Mouse (Mus musculus): Measurements from ENCODE around the gene Rimklb.

The Rimklb gene

GRCm38 (mm10) chr6:122435270-122435669 lies 63.3 kb downstream of the Rimklb start:
- in situ Hi-C loops (cut with MseI, MboI) = loop anchor here in 1 of 2 experiments (25.0 kb wide), 1 partner anchor 323 kb away; no protein-coding TSS in a partner anchor

- in situ Hi-C loops (cut with MseI, MboI) = loop anchor here in 1 of 2 experiments (25.0 kb wide), 1 partner anchor 315 kb away; no protein-coding TSS in a partner anchor
Observed at GRCm38 (mm10) chr6:122427456-122427855, 71.1 kb downstream of the Rimklb start.

DNA sequence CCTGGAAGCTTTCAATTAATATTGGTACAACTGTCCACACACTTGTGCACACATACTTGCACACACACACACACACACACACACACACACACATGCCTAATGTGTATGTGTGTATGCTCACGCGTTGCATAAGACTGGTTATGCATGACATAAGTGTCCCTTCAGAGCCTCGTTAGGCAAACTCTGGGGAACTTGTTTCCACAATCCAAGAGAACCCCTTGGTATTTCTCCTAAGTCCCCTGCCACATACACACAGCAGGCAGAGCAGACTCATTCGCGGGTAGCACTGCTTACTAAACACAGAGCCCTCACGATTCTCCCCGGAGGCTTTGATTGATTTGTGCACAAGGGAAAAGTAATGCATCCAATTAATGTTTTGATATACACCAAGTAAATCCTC lies 81.5 kb downstream of the Rimklb start:
- in situ Hi-C loops (cut with MseI, MboI) = no loop called here

DNA sequence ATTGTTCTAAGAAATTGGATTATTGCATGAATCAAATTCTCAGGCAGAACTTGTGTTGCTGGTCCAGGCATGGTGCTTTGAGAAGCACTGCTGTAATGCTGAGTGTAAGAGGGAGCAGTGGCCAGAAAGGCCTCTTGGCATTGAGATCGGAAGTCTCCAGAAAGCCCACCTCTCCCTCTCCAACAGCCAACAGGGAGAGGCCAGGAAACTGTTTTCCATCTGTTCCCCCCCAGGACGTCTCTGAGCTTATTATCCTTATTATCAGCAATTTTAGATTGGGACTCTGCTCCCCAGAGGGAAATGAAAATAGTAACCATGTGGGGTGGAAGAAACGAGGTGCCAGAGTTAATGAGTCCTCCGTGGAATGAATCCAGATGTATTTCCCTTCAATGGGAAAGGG lies 82.2 kb downstream of the Rimklb start:
- in situ Hi-C loops (cut with MseI, MboI) = no loop called here

- in situ Hi-C loops (cut with MseI, MboI) = no loop called here
Observed at GRCm38 (mm10) chr6:122411281-122411680, 87.3 kb downstream of the Rimklb start.

DNA sequence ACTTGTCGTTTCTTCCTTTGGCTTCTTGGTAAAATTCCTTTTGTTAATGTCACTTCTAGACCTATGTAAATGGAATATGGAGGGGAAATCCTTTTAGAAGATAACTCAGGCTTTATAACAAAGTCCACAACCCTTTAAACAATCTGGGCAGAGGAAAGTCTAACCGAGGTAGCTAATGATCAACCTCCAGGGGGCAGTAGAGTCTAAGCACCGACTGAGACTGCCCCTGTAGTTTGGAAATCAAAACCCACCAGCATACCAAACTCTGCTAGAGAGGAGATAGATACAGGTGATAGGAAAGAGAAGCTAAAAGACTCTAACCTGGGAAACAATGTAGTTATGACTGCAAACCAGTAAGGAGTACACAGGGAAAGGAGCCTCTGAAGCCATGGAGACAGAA lies 96.3 kb downstream of the Rimklb start:
- in situ Hi-C loops (cut with MseI, MboI) = no loop called here

DNA sequence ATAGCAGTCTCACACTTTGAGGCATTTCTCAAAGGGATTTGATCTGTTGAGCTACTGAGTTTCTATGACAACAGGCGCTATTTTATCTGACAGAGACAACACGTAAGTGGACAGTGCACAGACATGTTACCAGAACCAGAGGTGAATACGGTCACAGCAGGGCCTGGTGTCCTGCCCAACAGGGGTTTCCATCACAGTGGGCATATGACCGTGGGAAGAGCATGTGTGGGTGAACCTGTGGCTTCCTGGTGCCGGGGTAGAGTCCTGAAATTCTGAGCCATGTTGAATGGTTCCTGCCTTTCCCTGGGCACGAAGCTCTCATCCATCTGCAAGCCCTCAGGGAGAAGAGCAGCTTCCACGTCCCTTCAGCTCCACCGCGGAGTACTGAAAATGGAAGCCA lies 98.3 kb downstream of the Rimklb start:
- in situ Hi-C loops (cut with MseI, MboI) = no loop called here
